Mouse (Mus musculus) megakaryocyte, embryonic 14.5 days (primary cell): Measurements from ENCODE around the gene Hs3st5.

Source experiments
- FLI1 ChIP-seq: IDR thresholded peaks from 2 replicates; pipeline ENCODE4 v1.6.1; 2012; ENCODE audit warnings: low read length, inconsistent platforms, mixed read lengths
- GATA1 ChIP-seq: IDR thresholded peaks from 3 replicates; pipeline ENCODE4 v1.6.1; 2012; ENCODE audit warnings: mixed read lengths, low read length, inconsistent platforms, borderline replicate concordance

DNA sequence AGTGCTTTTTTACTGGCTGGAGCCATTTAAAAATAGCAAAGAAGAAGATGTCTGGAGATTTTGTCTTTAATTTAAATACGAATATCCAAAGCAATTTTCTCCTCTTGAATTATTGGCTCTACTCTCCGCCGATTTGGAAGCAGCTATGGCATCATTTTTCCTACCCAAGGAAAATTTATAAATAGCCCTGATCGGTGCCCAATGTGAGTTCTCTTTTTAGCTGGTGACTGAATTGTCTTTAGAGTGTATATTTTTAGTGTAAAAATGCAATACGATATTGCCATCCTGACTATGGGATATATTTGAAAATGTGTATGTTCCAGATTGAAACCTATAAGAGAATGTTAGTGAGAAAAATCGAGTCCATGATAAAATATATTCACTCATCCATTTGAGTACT is 51.1 kb downstream of the Hs3st5 start:
- TF ChIP-seq GATA1 (no peak), FLI1 (no peak)
